Mouse (Mus musculus): Measurements from ENCODE around the gene Csnk1d. TPM values are rescaled to one million over a fixed set of nuclear protein-coding genes. Genes with fewer than 3 reads are reported as not detected.

Gene Csnk1d
- polyA plus RNA-seq, 1 experiment from 2014 or later: 133 TPM

DNA sequence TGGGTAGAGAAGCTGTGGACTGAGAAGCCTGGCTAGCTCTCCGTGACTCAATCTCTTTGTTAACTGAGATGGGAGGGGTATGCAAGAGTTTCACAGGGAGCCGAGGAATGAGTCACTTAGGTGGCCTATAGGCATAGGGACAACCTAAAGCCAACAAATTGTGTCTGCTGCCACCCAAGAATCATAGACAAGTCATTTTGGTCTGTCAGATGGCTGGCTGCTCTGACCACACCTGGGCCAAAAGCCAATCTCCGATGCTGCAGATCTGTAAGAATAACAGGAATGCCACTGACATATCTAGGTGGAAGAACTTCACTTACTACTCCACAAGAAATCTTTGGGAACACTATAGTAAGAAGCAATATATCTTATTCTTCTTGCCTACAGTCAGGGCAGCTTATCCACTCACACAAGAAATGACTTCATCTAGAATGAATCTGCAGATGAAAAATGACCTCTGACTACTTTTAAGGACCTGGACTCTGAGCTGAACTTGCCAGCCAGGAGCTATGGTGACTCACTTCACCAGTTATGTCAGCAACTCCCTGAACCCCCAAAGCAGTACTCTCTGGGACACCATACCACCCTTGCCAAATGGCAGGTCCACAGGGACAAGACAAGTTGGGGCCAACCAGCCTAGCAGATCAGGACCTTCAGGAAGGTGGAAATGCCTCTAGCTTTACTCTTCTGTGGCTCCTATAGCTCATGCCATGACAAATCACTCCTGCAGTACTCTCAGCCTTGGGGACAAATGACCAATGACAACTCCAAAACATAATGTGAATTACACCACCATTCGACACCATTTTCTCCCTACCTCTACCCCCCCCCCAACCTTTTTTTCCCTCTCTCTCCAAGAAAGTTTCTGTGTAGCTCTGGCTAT lies 6.4 kb downstream of the Csnk1d start:
- Histone ChIP-seq H3K36me3 (peaks cover 52% of the 10 kb centered on the region), H3K4me2 (no peak overlapping the region), H3K9ac (no peak overlapping the region), H3K27ac (no peak overlapping the region), H3K9me3 (no peaks in the 10 kb centered on the region), H3K27me3 (no peaks in the 10 kb centered on the region), H3K4me3 (no peak overlapping the region), H3K4me1 (peaks cover 29% of the 10 kb centered on the region)
- WGBS: 67% methylated on average over 4 of the region's 4 CpGs
- no peak for ATAC-seq (ENCODE audit: borderline replicate concordance, extremely low read depth, low FRiP score, low TSS enrichment)

DNA sequence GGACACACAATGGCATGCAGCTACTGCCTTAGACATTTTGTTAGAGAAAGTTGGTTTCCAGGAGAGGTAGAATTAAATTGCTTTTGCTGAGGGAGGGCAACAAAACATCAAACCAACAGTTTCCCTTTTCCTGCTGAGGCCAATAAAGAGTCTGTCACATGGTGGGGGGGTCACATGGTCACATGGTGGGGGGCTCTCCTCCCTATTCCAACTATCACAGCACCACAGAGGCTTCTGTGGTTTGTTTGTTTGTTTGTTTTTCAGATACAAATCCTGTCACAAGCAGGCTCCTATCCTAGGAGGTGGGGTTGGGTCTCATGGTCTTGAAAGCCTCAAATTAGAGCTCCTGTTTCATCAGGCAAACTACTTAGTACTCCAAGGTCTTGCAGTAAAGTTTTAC lies 8.7 kb downstream of the Csnk1d start:
- ATAC-seq (ENCODE audit: borderline replicate concordance, extremely low read depth, low FRiP score, low TSS enrichment): no peak
- no peaks in the 10 kb centered on the region for H3K27me3 ChIP-seq
- H3K4me2 ChIP-seq: no peak overlapping the region
- peaks cover 7% of the 10 kb centered on the region; the same call in 1 of the 2 replicates for H3K4me1 ChIP-seq
- H3K4me3 ChIP-seq: no peak overlapping the region
- H3K27ac ChIP-seq: no peak overlapping the region
- no peaks in the 10 kb centered on the region for H3K9me3 ChIP-seq
- no peak overlapping the region for H3K9ac ChIP-seq
- peaks cover 74% of the 10 kb centered on the region for H3K36me3 ChIP-seq

DNA sequence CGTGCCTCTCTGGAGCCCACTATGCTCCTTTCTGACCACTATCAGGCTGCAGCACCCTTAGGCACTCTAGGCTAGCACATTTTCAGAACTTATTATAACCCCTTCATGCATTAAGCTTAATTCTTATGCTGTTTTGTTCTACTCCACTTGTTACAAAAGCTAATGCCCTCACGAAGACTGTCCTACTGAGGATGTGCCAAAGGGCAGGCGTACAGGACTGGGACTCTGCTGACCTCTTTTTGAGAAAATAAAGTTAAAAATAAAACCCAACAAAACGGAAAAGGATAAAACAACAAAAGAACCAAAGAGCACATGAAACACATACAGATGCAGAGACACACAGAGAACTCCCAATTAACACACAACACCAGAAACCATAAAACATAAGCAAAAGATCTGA lies 9.5 kb downstream of the Csnk1d start:
- ATAC-seq (ENCODE audit: borderline replicate concordance, extremely low read depth, low FRiP score, low TSS enrichment): no peak
- Histone ChIP-seq H3K4me2 (no peak overlapping the region), H3K27ac (no peak overlapping the region), H3K9me3 (no peaks in the 10 kb centered on the region), H3K36me3 (peaks cover 81% of the 10 kb centered on the region), H3K4me3 (no peak overlapping the region), H3K4me1 (peaks cover 7% of the 10 kb centered on the region; the same call in 1 of the 2 replicates), H3K27me3 (no peaks in the 10 kb centered on the region), H3K9ac (no peak overlapping the region)
- 88% methylated on average over 4 of the region's 4 CpGs for WGBS

DNA sequence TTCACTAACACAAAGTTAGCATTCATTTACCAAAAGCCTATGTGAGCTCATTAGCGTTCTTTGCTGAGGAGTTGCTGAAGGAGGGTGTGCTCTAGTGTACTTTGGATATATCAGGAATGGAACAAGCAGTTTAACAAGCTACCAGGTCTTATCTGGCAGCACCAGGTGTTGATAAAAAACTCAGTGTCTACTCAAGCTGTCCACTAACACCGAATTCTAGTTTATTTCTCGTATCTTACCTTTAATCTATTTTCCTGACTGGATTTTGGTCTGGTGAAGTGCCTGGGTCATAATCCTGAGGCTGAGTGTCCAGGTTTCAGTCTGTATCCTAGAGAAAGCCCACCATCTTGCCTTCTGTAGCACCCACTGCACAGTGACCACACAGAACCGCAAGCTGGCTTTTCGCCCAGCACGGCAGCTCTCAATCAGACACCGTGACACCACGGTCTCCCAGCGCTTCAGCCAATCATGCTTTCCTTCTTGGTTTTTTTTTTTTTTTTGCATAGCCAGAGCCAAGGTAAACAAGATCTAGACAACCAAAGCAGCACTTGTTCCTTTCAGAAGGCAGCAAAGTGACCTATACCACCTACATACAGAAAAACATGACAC lies 10.6 kb downstream of the Csnk1d start:
- Histone ChIP-seq H3K4me3 (no peak overlapping the region), H3K27ac (no peak overlapping the region), H3K27me3 (no peaks in the 10 kb centered on the region), H3K9ac (no peak overlapping the region), H3K36me3 (peaks cover 85% of the 10 kb centered on the region), H3K4me1 (peaks cover 7% of the 10 kb centered on the region; the same call in 1 of the 2 replicates), H3K4me2 (no peak overlapping the region), H3K9me3 (no peaks in the 10 kb centered on the region)
- ATAC-seq (ENCODE audit: borderline replicate concordance, extremely low read depth, low FRiP score, low TSS enrichment): no peak
- WGBS: 65% methylated on average over 9 of the region's 9 CpGs

DNA sequence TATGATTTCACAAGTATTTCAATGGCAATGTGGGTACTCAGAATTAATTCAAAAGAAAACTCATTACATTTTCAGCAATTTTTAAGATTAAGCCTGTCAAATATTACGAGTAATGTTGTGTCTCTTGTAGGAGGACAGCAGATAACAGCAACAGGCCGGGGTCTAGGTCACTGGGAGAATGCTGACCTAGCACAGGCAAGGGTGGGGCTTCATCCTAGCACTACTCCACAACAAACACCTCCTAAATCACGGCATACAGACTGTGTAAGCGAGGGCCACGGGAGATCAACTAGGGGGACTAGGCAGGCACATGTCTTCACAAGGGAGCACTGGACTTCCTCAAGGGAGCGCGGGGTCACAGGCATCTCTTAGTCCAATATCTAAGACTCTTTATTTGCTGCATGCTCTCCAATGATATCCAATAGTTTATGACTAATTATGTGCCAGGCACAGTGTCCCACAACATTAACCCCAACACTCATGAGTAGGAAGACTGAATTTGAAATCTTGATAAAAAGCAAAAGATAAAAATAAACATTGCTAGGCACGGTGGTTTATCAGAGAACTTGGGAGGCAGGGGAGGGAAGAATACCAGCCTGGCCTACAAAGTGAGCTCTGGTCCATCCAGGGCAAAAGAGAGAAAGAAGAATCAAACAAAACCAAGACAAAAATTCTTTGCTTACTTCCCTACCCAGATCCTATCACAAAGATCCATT lies 11.3 kb downstream of the Csnk1d start:
- Histone ChIP-seq H3K27ac (no peak overlapping the region), H3K9ac (no peak overlapping the region), H3K27me3 (no peaks in the 10 kb centered on the region), H3K4me3 (no peak overlapping the region), H3K4me2 (no peak overlapping the region), H3K4me1 (peaks cover 5% of the 10 kb centered on the region; the same call in 1 of the 2 replicates), H3K36me3 (peaks cover 89% of the 10 kb centered on the region), H3K9me3 (no peaks in the 10 kb centered on the region)
- WGBS: 56% methylated on average over 8 of the region's 8 CpGs
- no peak for ATAC-seq (ENCODE audit: borderline replicate concordance, extremely low read depth, low FRiP score, low TSS enrichment)

DNA sequence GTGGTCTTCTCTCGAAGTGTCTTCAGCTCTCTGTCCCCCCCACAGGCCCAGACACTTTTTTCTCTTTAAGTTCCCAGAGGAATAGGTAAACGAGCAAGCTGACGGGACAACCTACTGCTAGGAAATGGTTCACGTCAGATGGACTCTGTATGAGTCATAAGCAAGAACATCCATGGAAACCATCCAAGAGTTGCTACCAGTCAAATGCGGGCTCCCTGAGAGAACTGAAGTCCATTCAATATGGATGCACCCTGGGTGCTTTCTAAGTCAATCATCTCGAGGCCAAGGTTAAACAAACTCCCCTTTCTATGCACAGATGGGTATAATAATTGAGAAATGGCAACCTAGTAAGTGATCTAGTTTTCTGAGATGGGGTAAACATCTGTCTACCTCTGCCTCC lies 17.8 kb downstream of the Csnk1d start:
- 73% methylated on average over 6 of the region's 6 CpGs for WGBS
- H3K36me3 ChIP-seq: peaks cover 98% of the 10 kb centered on the region
- ATAC-seq (ENCODE audit: borderline replicate concordance, extremely low read depth, low FRiP score, low TSS enrichment): no peak
- H3K9ac ChIP-seq: no peak overlapping the region
- H3K27me3 ChIP-seq: no peaks in the 10 kb centered on the region
- no peaks in the 10 kb centered on the region for H3K4me1 ChIP-seq
- no peak overlapping the region for H3K4me2 ChIP-seq
- no peak overlapping the region for H3K4me3 ChIP-seq
- no peaks in the 10 kb centered on the region for H3K9me3 ChIP-seq
- no peak overlapping the region for H3K27ac ChIP-seq

DNA sequence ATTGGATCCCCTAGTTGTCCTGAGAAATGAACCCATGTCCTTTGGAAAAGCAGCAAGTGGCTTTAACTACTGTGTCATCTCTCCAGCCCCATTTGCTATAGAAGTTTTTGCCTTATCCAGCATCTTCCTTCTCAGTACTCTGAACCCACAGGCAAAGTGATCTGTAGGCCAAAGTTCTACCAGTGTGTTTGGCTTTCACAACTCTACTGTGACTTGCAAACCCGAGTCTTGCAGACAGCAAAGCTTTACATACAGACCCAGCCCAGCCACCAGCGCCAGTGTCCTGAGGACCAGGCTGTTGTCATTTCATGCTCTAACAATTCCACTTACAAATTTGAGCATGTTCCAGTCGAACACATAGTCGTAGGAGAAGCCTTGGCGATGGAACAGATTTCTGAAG lies 19.9 kb downstream of the Csnk1d start:
- H3K4me3 ChIP-seq: no peak overlapping the region
- no peak for ATAC-seq (ENCODE audit: borderline replicate concordance, extremely low read depth, low FRiP score, low TSS enrichment)
- H3K27me3 ChIP-seq: no peaks in the 10 kb centered on the region
- WGBS: 90% methylated on average over 5 of the region's 5 CpGs
- no peak overlapping the region for H3K27ac ChIP-seq
- H3K9ac ChIP-seq: no peak overlapping the region
- H3K9me3 ChIP-seq: no peaks in the 10 kb centered on the region
- no peak overlapping the region for H3K4me2 ChIP-seq
- H3K4me1 ChIP-seq: no peaks in the 10 kb centered on the region
- H3K36me3 ChIP-seq: peaks cover 99% of the 10 kb centered on the region

DNA sequence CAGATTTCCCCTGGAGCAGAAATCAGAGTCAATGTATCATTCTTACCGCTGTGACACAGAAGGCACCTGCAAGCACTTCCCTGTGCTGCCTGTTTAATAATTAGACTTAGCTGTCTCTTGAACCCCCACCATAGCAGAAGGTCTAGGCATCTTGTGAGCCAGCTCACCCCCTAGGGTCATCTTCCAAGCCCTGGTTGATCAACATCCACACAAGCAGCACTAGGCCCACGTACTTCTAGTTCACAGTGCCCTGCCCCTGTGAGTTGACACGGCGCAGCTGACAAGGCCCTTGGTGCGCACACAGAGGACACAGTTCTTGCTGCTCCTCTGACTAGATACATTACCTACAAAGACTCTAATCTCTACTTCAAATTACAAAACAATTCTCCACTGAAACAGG lies 21.4 kb downstream of the Csnk1d start:
- 94% methylated on average over 5 of the region's 5 CpGs for WGBS
- Histone ChIP-seq H3K36me3 (peaks cover 99% of the 10 kb centered on the region), H3K9ac (no peak overlapping the region), H3K9me3 (no peaks in the 10 kb centered on the region), H3K27me3 (no peaks in the 10 kb centered on the region), H3K4me3 (no peak overlapping the region), H3K27ac (no peak overlapping the region), H3K4me1 (no peaks in the 10 kb centered on the region), H3K4me2 (no peak overlapping the region)
- no peak for ATAC-seq (ENCODE audit: borderline replicate concordance, extremely low read depth, low FRiP score, low TSS enrichment)

DNA sequence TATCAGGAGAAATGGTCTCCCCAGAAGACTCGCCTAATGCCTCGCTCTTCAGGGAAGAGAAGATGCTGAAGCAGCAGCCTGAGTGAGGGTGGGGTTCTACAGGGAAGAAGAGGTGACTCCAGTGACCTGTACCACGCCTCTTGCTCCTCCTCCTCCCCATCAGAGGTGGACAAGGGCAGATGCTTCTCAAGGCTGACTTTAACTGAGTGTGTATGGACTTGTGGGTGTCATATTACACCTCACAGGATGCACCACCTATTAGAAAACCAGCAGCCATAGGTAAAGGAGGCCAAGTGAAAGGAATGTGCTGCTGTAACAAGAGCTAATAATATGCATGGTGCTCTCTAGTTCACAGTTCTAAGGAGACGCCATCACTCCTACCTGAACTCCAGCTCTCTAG lies 25.5 kb downstream of the Csnk1d start:
- no peak overlapping the region for H3K4me2 ChIP-seq
- WGBS: 73% methylated on average over 4 of the region's 4 CpGs
- no peak for ATAC-seq (ENCODE audit: borderline replicate concordance, extremely low read depth, low FRiP score, low TSS enrichment)

DNA sequence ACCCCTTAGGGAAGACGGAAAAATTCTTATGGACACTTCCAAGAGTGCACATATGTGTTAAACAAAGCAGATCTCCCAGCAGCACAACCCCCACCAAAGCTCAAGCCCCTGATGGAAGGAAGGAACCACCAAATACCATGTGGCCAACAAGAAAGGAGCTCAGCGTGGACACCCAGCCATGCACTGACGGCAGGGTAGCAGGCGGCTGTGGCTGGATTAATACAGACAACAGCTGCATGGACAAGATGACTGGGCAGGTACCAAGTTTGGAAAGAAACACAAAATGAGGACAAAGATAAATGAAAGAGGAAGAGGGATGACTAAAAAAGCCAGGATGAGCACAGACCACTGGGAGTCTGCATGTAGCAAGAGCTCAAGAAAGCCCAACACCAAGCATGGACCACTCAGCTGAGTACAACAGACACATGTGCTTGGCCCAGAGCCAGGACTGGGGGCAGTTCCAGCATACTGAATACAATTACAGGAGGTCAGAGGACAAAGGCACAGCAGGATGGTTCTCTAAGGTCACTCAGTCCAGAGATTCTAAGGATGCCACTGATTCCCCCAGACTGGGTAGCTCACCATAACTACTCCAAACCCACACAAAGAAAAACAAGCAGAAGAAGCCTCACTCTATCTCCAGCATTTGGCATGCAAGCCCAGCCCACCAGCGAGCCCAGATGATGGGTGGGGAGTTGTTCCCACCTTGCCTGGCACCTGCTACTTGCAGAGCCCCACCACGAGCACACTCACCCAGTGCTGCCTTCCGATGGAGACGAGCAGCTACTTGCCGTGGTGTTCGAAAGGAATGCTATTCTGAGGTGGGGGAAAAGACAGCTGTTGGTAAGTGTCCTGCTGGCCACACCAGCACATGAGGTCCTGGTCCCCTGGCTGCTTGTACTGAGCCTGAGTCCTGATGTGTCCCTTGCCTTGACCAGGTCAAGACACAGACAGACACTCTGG lies 26.7 kb downstream of the Csnk1d start:
- H3K4me1 ChIP-seq: no peaks in the 10 kb centered on the region
- H3K27ac ChIP-seq: no peak overlapping the region
- WGBS: 77% methylated on average over 10 of the region's 10 CpGs

More for the DNA sequence above, 25.5 kb downstream of the Csnk1d start:
- Histone ChIP-seq H3K27me3 (no peaks in the 10 kb centered on the region), H3K9me3 (no peaks in the 10 kb centered on the region), H3K36me3 (peaks cover 98% of the 10 kb centered on the region), H3K27ac (no peak overlapping the region), H3K4me3 (no peak overlapping the region), H3K4me1 (no peaks in the 10 kb centered on the region), H3K9ac (no peak overlapping the region)

DNA sequence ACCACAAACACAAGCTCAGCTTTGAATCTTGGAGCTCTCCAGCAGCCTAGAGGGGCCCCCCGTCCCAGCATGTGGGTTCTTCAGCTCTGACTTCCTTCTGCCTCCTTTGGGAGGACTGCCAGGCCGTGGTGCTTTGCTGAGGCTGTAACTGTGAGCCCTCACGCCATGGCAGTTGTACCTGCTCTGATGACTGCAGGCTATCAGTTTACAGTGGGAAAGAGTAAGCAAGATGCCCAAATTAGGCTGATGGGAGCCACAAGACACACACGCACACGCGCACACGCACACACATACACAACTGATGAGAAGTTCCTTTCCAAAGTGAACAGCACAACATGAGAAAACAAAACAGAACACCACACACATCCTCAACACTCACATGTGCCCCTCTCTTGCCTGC lies 28.2 kb downstream of the Csnk1d start:
- H3K36me3 ChIP-seq: peaks cover 81% of the 10 kb centered on the region
- ATAC-seq (ENCODE audit: borderline replicate concordance, extremely low read depth, low FRiP score, low TSS enrichment): no peak
- no peak overlapping the region for H3K4me2 ChIP-seq
- no peaks in the 10 kb centered on the region for H3K9me3 ChIP-seq
- H3K4me1 ChIP-seq: peaks cover 7% of the 10 kb centered on the region; the same call in 1 of the 2 replicates
- no peak overlapping the region for H3K9ac ChIP-seq
- 83% methylated on average over 7 of the region's 7 CpGs for WGBS
- H3K27ac ChIP-seq: no peak overlapping the region
- no peaks in the 10 kb centered on the region for H3K27me3 ChIP-seq
- H3K4me3 ChIP-seq: no peak overlapping the region

More for the DNA sequence above, 26.7 kb downstream of the Csnk1d start:
- Histone ChIP-seq H3K9ac (no peak overlapping the region), H3K4me3 (no peak overlapping the region), H3K4me2 (no peak overlapping the region), H3K9me3 (no peaks in the 10 kb centered on the region), H3K36me3 (peaks cover 87% of the 10 kb centered on the region), H3K27me3 (no peaks in the 10 kb centered on the region)
- no peak for ATAC-seq (ENCODE audit: borderline replicate concordance, extremely low read depth, low FRiP score, low TSS enrichment)
